Mouse (Mus musculus) stomach, postnatal 0 days (tissue): ENCODE data around the gene Tnip2.

ENCODE experiments used
- CTCF ChIP-seq: IDR thresholded peaks from 2 replicates; pipeline ENCODE4 v1.5.1; 2016; ENCODE audit warnings: antibody characterized with exemption, low read depth, mild to moderate bottlenecking, moderate library complexity
- EP300 ChIP-seq: optimal IDR thresholded peaks from 2 replicates; pipeline ENCODE3; 2016; ENCODE audit warnings: antibody characterized with exemption

DNA sequence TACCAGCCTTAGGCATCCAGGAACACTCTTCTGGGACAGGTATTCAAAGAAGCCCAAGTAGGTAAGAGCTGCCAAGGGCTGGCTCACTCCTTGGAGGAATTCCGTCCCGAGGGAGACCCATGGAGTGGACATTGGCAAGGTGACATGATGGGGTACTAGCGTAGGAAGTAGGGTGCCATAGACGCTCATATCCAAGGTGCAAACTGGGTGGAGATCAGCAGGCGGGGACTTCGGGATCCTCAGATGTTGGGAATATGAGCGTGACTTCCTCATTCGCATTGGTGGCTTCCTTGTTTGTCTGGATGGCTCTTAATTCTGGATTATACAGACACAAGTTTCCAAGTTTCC, 35.3 kb upstream of the Tnip2 start:
- no peak for TF ChIP-seq CTCF
- no peak for TF ChIP-seq EP300
